Mouse (Mus musculus) intestine, postnatal 0 days (tissue): ENCODE results near the gene Mettl1. TPM values are rescaled to one million over a fixed set of nuclear protein-coding genes. Genes with fewer than 3 reads are reported as not detected.
"Not testable (repeated sequence)": the region's sequence is repeated elsewhere in the genome, so short reads cannot be mapped to it uniquely, and the experiment has no call there.

Experiments used
- ATAC-seq: fragments of 200-750 bp; cut with Nextera tagmentation; 2 replicates; pipeline ENCODE4 v1.8.0; 2017; ENCODE audit warnings: mild to moderate bottlenecking, moderate TSS enrichment, moderate library complexity
- H3K27ac ChIP-seq: fragments of 300-500 bp; sonication (generic); 2 replicates; pipeline ENCODE4 v1.5.1; 2014; ENCODE audit warnings: mild to moderate bottlenecking, low read depth, low read length, moderate library complexity
- H3K27me3 ChIP-seq: fragments of 300-500 bp; sonication (generic); replicated peaks from 2 replicates; pipeline ENCODE4 v1.6.1; 2014; ENCODE audit warnings: low read length, mixed read lengths; ENCODE audit not compliant: control insufficient read depth, insufficient read depth
- H3K36me3 ChIP-seq: fragments of 300-500 bp; sonication (generic); 2 replicates; pipeline ENCODE4 v1.6.1; 2014; ENCODE audit warnings: mild to moderate bottlenecking, moderate library complexity; ENCODE audit not compliant: control insufficient read depth, insufficient read depth
- H3K4me1 ChIP-seq: fragments of 300-500 bp; sonication (generic); replicated peaks from 2 replicates; pipeline ENCODE4 v1.6.1; 2014; ENCODE audit warnings: antibody characterized with exemption, low read length, mixed read lengths; ENCODE audit not compliant: control insufficient read depth, insufficient read depth
- H3K4me2 ChIP-seq: fragments of 300-500 bp; sonication (generic); replicated peaks from 2 replicates; pipeline ENCODE4 v1.6.1; 2014; ENCODE audit warnings: low read depth, mild to moderate bottlenecking, moderate library complexity
- H3K4me3 ChIP-seq: fragments of 300-500 bp; sonication (generic); 2 replicates; pipeline ENCODE4 v1.5.1; 2014; ENCODE audit warnings: low read depth, low read length
- H3K9ac ChIP-seq: fragments of 300-500 bp; sonication (generic); 2 replicates; pipeline ENCODE4 v1.6.1; 2014; ENCODE audit warnings: mild to moderate bottlenecking, low read depth, low read length
- H3K9me3 ChIP-seq: fragments of 300-500 bp; sonication (generic); 2 replicates; pipeline ENCODE4 v1.6.1; 2016; ENCODE audit warnings: mixed run types; ENCODE audit not compliant: control insufficient read depth
- CTCF ChIP-seq: sonication (generic); IDR thresholded peaks from 2 replicates; pipeline ENCODE4 v1.5.1; 2016; ENCODE audit warnings: low read depth, mild to moderate bottlenecking, control low read depth, antibody characterized with exemption, moderate library complexity
- WGBS: fragments of 180-500 bp; shearing (Covaris S2); extraction: QIAGEN DNeasy Blood & Tissue Kit; methylation state at CpG from one replicate; pipeline ENCODE4 v1.1.7; 2014; 5-methylcytosine and 5-hydroxymethylcytosine counted together
- polyA plus RNA-seq: library from polyadenylated mRNA; unstranded; fragments of >200 nt; fragmentation: Nextera tagmentation; extraction: Ambion mirVana; gene quantifications from 2 replicates; pipeline ENCODE4 v1.2.1, GENCODE M21; 2015

Mettl1 gene
- polyA plus RNA-seq, 1 experiment from 2014 or later: 19.8 TPM

DNA sequence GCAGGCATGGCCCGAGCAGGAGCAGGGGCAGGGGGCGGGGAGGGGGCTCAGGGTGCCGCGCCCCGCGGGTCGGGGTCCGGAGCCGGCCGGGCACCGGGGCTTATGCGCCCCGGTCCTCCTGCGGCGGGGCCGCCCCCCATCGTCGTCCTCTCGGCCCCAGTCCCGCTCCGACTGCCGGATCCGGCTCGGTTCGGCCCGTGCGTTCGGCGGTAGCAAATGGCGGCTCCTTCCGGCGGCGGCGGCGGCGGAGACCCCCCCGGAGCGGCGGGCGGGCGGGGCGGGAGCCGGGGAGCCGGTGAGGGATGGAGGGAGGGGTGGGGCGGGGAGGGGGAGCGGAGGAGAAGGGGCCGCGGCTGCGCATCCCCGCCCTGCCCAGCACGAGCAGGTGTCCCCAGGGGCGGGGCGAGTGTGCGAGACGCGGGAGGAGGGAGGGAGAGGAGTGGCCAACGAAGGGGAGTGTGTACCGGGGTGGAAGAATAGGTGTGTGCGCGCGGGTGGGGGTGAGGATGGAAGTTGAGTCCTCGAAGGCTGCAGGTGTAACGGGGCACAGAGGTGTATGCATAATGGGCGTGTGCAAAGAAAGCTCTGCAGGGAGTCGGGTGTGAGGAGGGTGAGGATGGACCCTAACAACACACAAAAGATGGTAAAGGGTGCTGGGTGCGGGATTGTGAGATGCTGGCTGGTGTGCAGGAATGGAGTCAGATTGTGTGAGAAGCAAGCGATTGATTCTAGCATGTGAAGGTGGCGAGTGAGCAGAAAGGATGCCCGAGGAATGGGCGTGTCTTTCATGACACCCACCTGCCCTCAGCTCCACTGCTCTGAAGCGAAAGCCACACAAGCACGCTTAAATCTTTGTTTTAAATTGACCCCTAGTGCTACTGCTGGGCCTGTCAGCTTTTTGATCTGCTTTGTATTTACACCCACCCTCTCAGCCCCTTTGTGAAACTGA is 19.0 kb downstream of the Mettl1 start, which contains the start of gene March9:
Gene March9, minus strand, starts transcription at position 217 of the 949 bp plus-strand sequence.
- peak; percentile 21; the same call in 1 of the 2 replicates for ATAC-seq
- 3% methylated on average over 37 of the region's 72 CpGs for WGBS
- H3K9ac ChIP-seq: peak within 1 kb of the TSS; percentile 64

DNA sequence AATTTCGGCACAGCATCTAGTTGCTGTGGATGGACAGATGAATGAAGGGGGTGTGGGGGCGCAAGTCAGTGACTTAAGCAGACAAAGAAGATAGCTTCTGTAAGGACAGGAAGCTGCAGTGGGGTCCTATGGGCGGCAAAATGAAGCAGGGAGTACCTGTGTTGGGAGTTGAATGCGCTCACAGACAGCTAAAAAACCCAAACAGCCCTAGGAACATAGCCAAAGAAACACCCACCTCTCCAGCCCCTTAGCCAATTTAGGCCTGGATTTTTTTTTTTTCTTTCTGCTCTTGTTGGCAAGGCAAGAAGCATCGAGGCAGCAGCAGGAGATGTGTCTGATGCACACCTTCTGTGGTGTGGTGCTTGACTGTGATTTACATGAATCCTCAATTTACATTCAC is 19.9 kb downstream of the Mettl1 start:
- 69% methylated on average over 5 of the region's 5 CpGs for WGBS
- no peak overlapping the region for H3K4me2 ChIP-seq

More for the DNA sequence above, 19.0 kb downstream of the Mettl1 start, which contains the start of gene March9:
- Histone ChIP-seq H3K4me1 (0 out of 2 replicates have a peak, but pooled peaks cover 4% of the 10 kb centered on the region), H3K4me2 (peak within 1 kb of the TSS; percentile 100), H3K36me3 (peaks cover 12% of the 10 kb centered on the region), H3K4me3 (peak within 1 kb of the TSS; percentile 78), H3K9me3 (no peaks in the 10 kb centered on the region), H3K27me3 (no peaks in the 10 kb centered on the region), H3K27ac (no peak within 1 kb of the TSS)
- TF ChIP-seq CTCF: no peak

GRCm38 (mm10) chr10:127061513-127061912 is 20.3 kb downstream of the Mettl1 start:
- H3K27ac ChIP-seq: no peak overlapping the region
- H3K9me3 ChIP-seq: no peaks in the 10 kb centered on the region
- WGBS: 75% methylated on average over 2 of the region's 2 CpGs
- H3K27me3 ChIP-seq: no peaks in the 10 kb centered on the region
- 0 out of 2 replicates have a peak, but pooled peaks cover 4% of the 10 kb centered on the region for H3K4me1 ChIP-seq
- no peak overlapping the region for H3K9ac ChIP-seq
- no peak for ATAC-seq
- peaks cover 15% of the 10 kb centered on the region for H3K36me3 ChIP-seq
- no peak overlapping the region for H3K4me2 ChIP-seq
- no peak overlapping the region for H3K4me3 ChIP-seq
- no peak for TF ChIP-seq CTCF

More for the DNA sequence above, 19.9 kb downstream of the Mettl1 start:
- H3K4me1 ChIP-seq: 0 out of 2 replicates have a peak, but pooled peaks cover 4% of the 10 kb centered on the region
- no peak overlapping the region for H3K27ac ChIP-seq
- no peak overlapping the region for H3K9ac ChIP-seq
- no peaks in the 10 kb centered on the region for H3K9me3 ChIP-seq
- peaks cover 15% of the 10 kb centered on the region for H3K36me3 ChIP-seq
- no peaks in the 10 kb centered on the region for H3K27me3 ChIP-seq
- no peak for TF ChIP-seq CTCF
- H3K4me3 ChIP-seq: no peak overlapping the region
- ATAC-seq: no peak

- ATAC-seq, H3K27ac ChIP-seq, H3K9me3 ChIP-seq, H3K9ac ChIP-seq, H3K27me3 ChIP-seq, H3K4me3 ChIP-seq, H3K4me2 ChIP-seq, H3K4me1 ChIP-seq: not testable (repeated sequence)
- WGBS: 90% methylated on average over 4 of the region's 4 CpGs
- H3K36me3 ChIP-seq: peaks cover 19% of the 10 kb centered on the region
Observed at GRCm38 (mm10) chr10:127062101-127062500, 20.9 kb downstream of the Mettl1 start.

- H3K4me2 ChIP-seq: no peak overlapping the region; the same call in 1 of the 2 replicates
- 75% methylated on average over 5 of the region's 5 CpGs for WGBS
- H3K9ac ChIP-seq: no peak overlapping the region
- no peak overlapping the region for H3K4me3 ChIP-seq
- no peaks in the 10 kb centered on the region for H3K9me3 ChIP-seq
- H3K27me3 ChIP-seq: no peaks in the 10 kb centered on the region
- ATAC-seq: no peak
- H3K4me1 ChIP-seq: 0 out of 2 replicates have a peak, but pooled peaks cover 4% of the 10 kb centered on the region
- H3K27ac ChIP-seq: no peak overlapping the region
- TF ChIP-seq CTCF: no peak
- peaks cover 23% of the 10 kb centered on the region for H3K36me3 ChIP-seq
Observed at GRCm38 (mm10) chr10:127062503-127062902, 21.3 kb downstream of the Mettl1 start.

GRCm38 (mm10) chr10:127063239-127063872 is 22.1 kb downstream of the Mettl1 start, which contains the start of gene Cdk4:
Gene Cdk4 (plus strand): TSS chr10:127063534.
- H3K27me3 ChIP-seq: no peaks in the 10 kb centered on the region
- 1% methylated on average over 46 of the region's 46 CpGs for WGBS
- peaks cover 31% of the 10 kb centered on the region for H3K36me3 ChIP-seq
- H3K27ac ChIP-seq: peak within 1 kb of the TSS; percentile 84
- no peaks in the 10 kb centered on the region for H3K9me3 ChIP-seq
- no peak for TF ChIP-seq CTCF
- peak within 1 kb of the TSS; percentile 79 for H3K9ac ChIP-seq
- 0 out of 2 replicates have a peak, but pooled peaks cover 4% of the 10 kb centered on the region for H3K4me1 ChIP-seq
- peak within 1 kb of the TSS; percentile 85 for H3K4me2 ChIP-seq
- peak; percentile 88 for ATAC-seq
- peak within 1 kb of the TSS; percentile 75 for H3K4me3 ChIP-seq
